Mouse (Mus musculus) lung, adult 2 months (tissue): Measurements from ENCODE around the gene Hmg20a.

ENCODE experiments used
- CTCF ChIP-seq: fragments of 200-500 bp; IDR thresholded peaks from 2 replicates; pipeline ENCODE4 v1.5.1; 2011; ENCODE audit warnings: mild to moderate bottlenecking, low read length, control low read depth; ENCODE audit not compliant: insufficient read depth
- POLR2A ChIP-seq: fragments of 200-500 bp; IDR thresholded peaks from 2 replicates; pipeline ENCODE4 v1.6.1; 2011; ENCODE audit warnings: low read depth, mild to moderate bottlenecking, control low read depth, low read length, borderline replicate concordance; ENCODE audit errors: extremely low read depth

GRCm38 (mm10) chr9:56396306-56396705, 22.1 kb upstream of the Hmg20a start:
- TF ChIP-seq CTCF (no peak), POLR2A (no peak)
